8 mouse cellular contexts compared by ENCODE assay signal in the genomic region with DNA sequence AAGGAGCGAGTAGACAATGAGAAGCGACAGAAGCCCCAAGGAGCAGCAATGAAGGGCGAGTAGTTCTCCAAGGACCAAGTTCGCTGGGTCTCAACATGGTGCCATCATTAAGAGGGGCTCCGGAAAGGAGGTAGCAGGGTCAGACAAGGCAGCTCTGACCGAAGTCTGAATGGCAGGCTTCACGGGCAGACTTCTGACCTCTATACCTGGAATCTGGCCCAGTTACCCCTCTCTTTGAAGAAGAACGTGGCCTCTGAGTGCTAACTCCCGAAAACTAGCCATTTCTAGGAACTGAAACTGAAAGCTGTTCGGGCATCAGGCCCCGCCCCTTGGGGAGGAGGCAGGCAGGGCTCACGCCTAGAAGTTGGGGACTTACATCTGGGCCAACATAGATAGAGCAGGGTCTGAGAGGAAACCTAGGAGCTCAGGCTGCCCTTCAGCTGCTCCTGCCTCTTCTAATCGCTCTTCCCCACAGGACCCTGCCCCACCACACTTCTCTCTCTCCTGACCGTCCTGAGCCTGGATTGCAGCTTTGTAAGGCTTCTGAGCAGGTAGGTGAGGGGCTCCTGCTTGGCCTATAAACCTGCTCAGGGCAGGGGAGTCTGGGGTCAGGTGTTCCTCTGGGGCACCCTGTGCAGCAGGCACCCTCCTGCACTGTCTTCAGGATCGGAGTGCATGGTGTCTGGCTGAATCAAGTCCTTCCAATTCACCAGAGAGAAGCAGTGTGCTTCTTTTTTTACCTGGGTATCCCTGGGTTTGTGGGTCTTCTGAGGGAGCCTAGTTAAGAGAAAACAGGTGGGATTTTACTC. TPM values are rescaled to one million over a fixed set of nuclear protein-coding genes. Genes with fewer than 3 reads are reported as not detected.
DNase-seq lines count a peak whose midpoint lies in the region; ATAC-seq and TF ChIP-seq lines count a peak whose summit lies in the region.
"Not testable (repeated sequence)": the region's sequence is repeated elsewhere in the genome, so short reads cannot be mapped to it uniquely, and the experiment has no call there.

Igtp (plus strand) TSS at position 328 of the 809 bp plus-strand sequence.
Irgm2 (plus strand) TSS at position 390 of the 809 bp plus-strand sequence.

- H3K4me3 ChIP-seq in bone marrow, adult 2 months (replicated peaks; ENCODE audit: control insufficient read depth, low read depth, low read length): peak within 1 kb of the TSS; percentile 96
- H3K4me3 ChIP-seq in forebrain, embryonic 10.5 days: peak within 1 kb of the TSS; percentile 57
- peak within 1 kb of the TSS; percentile 67 to 70 for H3K4me3 ChIP-seq in heart, embryonic 14.5 days (ENCODE audit: control insufficient read depth in 1 of 2, insufficient read depth in 1 of 2, low read depth in 1 of 2, low read length in 2 of 2)
- peak within 1 kb of the TSS; percentile 60 for H3K4me3 ChIP-seq in kidney, postnatal 0 days (replicated peaks; ENCODE audit: low read depth, low read length)
- H3K4me3 ChIP-seq in liver, embryonic 15.5 days (replicated peaks): peak within 1 kb of the TSS; percentile 69

- not testable (repeated sequence) for H3K36me3 ChIP-seq in forebrain, embryonic 10.5 days (replicated peaks); heart, embryonic 14.5 days (ENCODE audit: control insufficient read depth, insufficient read depth, low read length); kidney, postnatal 0 days (ENCODE audit: insufficient read depth, low read length); liver, embryonic 15.5 days (replicated peaks); splenic B cell, adult 2 months (ENCODE audit: control insufficient read depth, insufficient read depth, low read length, poor library complexity, severe bottlenecking)

- H3K27ac ChIP-seq in bone marrow, adult 2 months (ENCODE audit: control insufficient read depth, insufficient read depth, low read depth, low read length, poor library complexity): peak within 1 kb of the TSS; percentile 93
- peak within 1 kb of the TSS; percentile 74 for H3K27ac ChIP-seq in forebrain, embryonic 10.5 days
- H3K27ac ChIP-seq in heart, embryonic 14.5 days (replicated peaks in 1 of 2; ENCODE audit: control insufficient read depth in 1 of 2, insufficient read depth in 1 of 2, low read depth in 2 of 2, low read length in 2 of 2): peak within 1 kb of the TSS; percentile 17 to 55
- H3K27ac ChIP-seq in kidney, postnatal 0 days: peak within 1 kb of the TSS; percentile 80
- peak within 1 kb of the TSS; percentile 85 for H3K27ac ChIP-seq in liver, embryonic 15.5 days (replicated peaks)

- H3K9me3 ChIP-seq in forebrain, embryonic 10.5 days; heart, embryonic 14.5 days (ENCODE audit: control insufficient read depth, low read length); kidney, postnatal 0 days (replicated peaks; ENCODE audit: low read length); liver, embryonic 15.5 days (replicated peaks): not testable (repeated sequence)

- not testable (repeated sequence) for H3K4me1 ChIP-seq in bone marrow, adult 2 months (ENCODE audit: control insufficient read depth, insufficient read depth, low read length); forebrain, embryonic 10.5 days; kidney, postnatal 0 days (replicated peaks; ENCODE audit: insufficient read depth, low read length)
- peaks cover 5 to 18% of the 10 kb centered on the region in 2 experiments for H3K4me1 ChIP-seq in heart, embryonic 14.5 days (ENCODE audit: control insufficient read depth in 2 of 2, insufficient read depth in 2 of 2, low read length in 2 of 2)
- H3K4me1 ChIP-seq in liver, embryonic 15.5 days (replicated peaks): peaks cover 29% of the 10 kb centered on the region

- H3K4me2 ChIP-seq in heart, embryonic 14.5 days (ENCODE audit: low read length): peak within 1 kb of the TSS; percentile 76
- peak within 1 kb of the TSS; percentile 77 for H3K4me2 ChIP-seq in kidney, postnatal 0 days (ENCODE audit: low read length)
- peak within 1 kb of the TSS; percentile 87 for H3K4me2 ChIP-seq in liver, embryonic 15.5 days

- WGBS in bone marrow, adult 2 months: under 1% methylated on average over 14 of the region's 15 CpGs
- WGBS in forebrain, embryonic 10.5 days: 10% methylated on average over 15 of the region's 15 CpGs
- 6% methylated on average over 14 of the region's 15 CpGs for WGBS in heart, embryonic 14.5 days
- 5% methylated on average over 13 of the region's 15 CpGs for WGBS in kidney, postnatal 0 days
- WGBS in liver, embryonic 15.5 days (ENCODE audit: insufficient replicate concordance): 2% methylated on average over 14 of the region's 15 CpGs

- ATAC-seq in heart, embryonic 14.5 days (ENCODE audit: insufficient number of reproducible peaks, insufficient read depth, low FRiP score, low read depth): peak; percentile 70
- peak; percentile 85 for ATAC-seq in kidney, postnatal 0 days (replicated peaks; ENCODE audit: low FRiP score, low read depth)
- ATAC-seq in liver, embryonic 15.5 days (ENCODE audit: insufficient read depth): peak; percentile 94

- not testable (repeated sequence) for TF ChIP-seq CTCF in bone marrow, adult 2 months (IDR thresholded peaks at IDR 0.05; ENCODE audit: control insufficient read depth, insufficient read depth, low read length); kidney, postnatal 0 days (IDR thresholded peaks at IDR 0.05; ENCODE audit: low read depth)

- H3K9ac ChIP-seq in heart, embryonic 14.5 days (ENCODE audit: low read length): peak within 1 kb of the TSS; percentile 84
- H3K9ac ChIP-seq in kidney, postnatal 0 days (ENCODE audit: low read depth, low read length): peak within 1 kb of the TSS; percentile 70
- H3K9ac ChIP-seq in liver, embryonic 15.5 days: peak within 1 kb of the TSS; percentile 63

- DNase-seq in 416B (ENCODE audit: low read depth): peak; percentile 74
- DNase-seq in forebrain, embryonic 10.5 days (ENCODE audit: extremely low spot score, low spot score): peak; percentile 41
- peak; percentile 81 for DNase-seq in kidney, postnatal 0 days (ENCODE audit: low spot score)
- DNase-seq in natural killer cell, adult 2 months (ENCODE audit: low spot score in 2 of 2): peak; percentile 75 to 87
- DNase-seq in splenic B cell, adult 2 months (ENCODE audit: low read depth, low spot score): peak; percentile 88

- H3K27me3 ChIP-seq in forebrain, embryonic 10.5 days (ENCODE audit: poor library complexity, severe bottlenecking); heart, embryonic 14.5 days (ENCODE audit: control insufficient read depth, insufficient read depth, low read length); kidney, postnatal 0 days (ENCODE audit: insufficient read depth, low read length); liver, embryonic 15.5 days; splenic B cell, adult 2 months (ENCODE audit: control insufficient read depth, insufficient read depth, low read length, poor library complexity, severe bottlenecking): not testable (repeated sequence)

- not testable (repeated sequence) for TF ChIP-seq POLR2A in bone marrow, adult 2 months (IDR thresholded peaks at IDR 0.05; ENCODE audit: borderline replicate concordance, control insufficient read depth, low read depth, low read length)

RNA-seq across cellular contexts. Expression of gene Igtp, which starts in this region (rescaled TPM):
- 28.7 and 39.5 TPM in 2 replicates for polyA plus RNA-seq in bone marrow, adult 2 months (2011; ENCODE audit: insufficient read depth, insufficient read length, low replicate concordance, missing spikeins)
- 1.2 and 1.7 TPM in 2 replicates for polyA plus RNA-seq in forebrain, embryonic 10.5 days (2016; fragmentation: Nextera tagmentation; extraction: Ambion mirVana)
- polyA plus RNA-seq in heart, embryonic 14.5 days (2014; fragmentation: Nextera tagmentation; extraction: Ambion mirVana): 6.2 and 7.9 TPM in 2 replicates
- polyA plus RNA-seq in kidney, postnatal 0 days (2015; fragmentation: Nextera tagmentation; extraction: Ambion mirVana): 7.7 and 8.0 TPM in 2 replicates
- polyA plus RNA-seq in liver, embryonic 15.5 days (2015; fragmentation: Nextera tagmentation; extraction: Ambion mirVana): 9.9 and 11.2 TPM in 2 replicates

RNA-seq across cellular contexts. Expression of gene Irgm2, which starts in this region (rescaled TPM):
- 5.2 and 7.0 TPM in 2 replicates for polyA plus RNA-seq in bone marrow, adult 2 months (2011; ENCODE audit: insufficient read depth, insufficient read length, low replicate concordance, missing spikeins)
- polyA plus RNA-seq in forebrain, embryonic 10.5 days (2016; fragmentation: Nextera tagmentation; extraction: Ambion mirVana): 0.20 and 0.26 TPM in 2 replicates
- polyA plus RNA-seq in heart, embryonic 14.5 days (2014; fragmentation: Nextera tagmentation; extraction: Ambion mirVana): 4.3 and 5.6 TPM in 2 replicates
- polyA plus RNA-seq in kidney, postnatal 0 days (2015; fragmentation: Nextera tagmentation; extraction: Ambion mirVana): 4.5 and 4.9 TPM in 2 replicates
- polyA plus RNA-seq in liver, embryonic 15.5 days (2015; fragmentation: Nextera tagmentation; extraction: Ambion mirVana): 6.1 and 6.3 TPM in 2 replicates

Comparison
In these comparisons a context has a peak if more than half of its experiments do, and no peak if none do; other contexts are left out.
1. Peak in every context shown above with its lines: DNase-seq, ATAC-seq, H3K4me3 ChIP-seq and H3K27ac ChIP-seq.
2. H3K27ac ChIP-seq: peak in every context shown above with its lines; median percentile 93 in bone marrow, adult 2 months; 85 in liver, embryonic 15.5 days; 80 in kidney, postnatal 0 days; 74 in forebrain, embryonic 10.5 days; 36 in heart, embryonic 14.5 days.